Mouse (Mus musculus) 416B (cell line): ENCODE data around the gene Arhgef9.

Experiments used
- DNase-seq: peaks from one replicate; pipeline ENCODE4 v3.0.0; 2011; ENCODE audit warnings: low read depth

Arhgef9 gene

GRCm38 (mm10) chrX:95196104-95196919 is at the start of gene Arhgef9:
Gene Arhgef9, minus strand, starts transcription at chrX:95196856.
- DNase-seq = peak; percentile 23

- no peak for DNase-seq
These were observed 42.2 kb upstream of the Arhgef9 start for GRCm38 (mm10) chrX:95238896-95239295.

DNA sequence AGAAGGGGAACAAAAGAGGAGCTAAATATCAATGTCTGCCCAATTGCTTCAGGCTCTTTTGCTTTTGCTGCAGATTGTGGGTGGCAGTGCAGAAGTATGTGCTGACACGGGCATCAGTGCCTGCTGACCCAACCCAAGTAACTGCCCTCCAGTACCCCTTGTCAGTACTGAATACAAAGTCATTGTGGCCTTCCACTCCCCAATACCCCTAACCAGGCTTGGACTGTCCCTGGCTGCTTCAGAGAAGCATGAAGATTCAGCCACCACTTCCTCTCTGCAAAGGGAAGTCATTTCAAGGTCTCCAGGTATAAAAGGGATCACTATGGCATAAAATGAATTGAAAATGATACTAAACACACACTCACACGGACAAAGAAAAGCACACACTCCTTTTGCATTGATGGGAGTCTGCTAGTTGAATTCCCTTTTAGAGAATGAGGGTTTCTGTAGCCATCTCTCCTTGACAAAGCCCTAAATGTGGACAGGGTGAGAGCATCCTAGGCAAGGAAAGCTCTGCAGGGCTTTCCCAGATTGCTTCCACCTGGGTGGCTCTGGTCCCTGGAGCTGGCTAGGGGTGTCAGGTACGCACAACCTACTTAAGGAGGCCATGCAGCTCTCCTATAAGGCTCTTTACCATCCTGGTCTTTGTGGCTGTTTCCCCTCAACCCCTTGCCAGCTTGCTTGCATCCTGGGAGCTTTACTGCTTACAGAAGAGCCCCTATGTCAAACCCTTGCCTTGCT is 1.1 kb downstream of the Arhgef9 start:
- peak; percentile 26 for DNase-seq

DNA sequence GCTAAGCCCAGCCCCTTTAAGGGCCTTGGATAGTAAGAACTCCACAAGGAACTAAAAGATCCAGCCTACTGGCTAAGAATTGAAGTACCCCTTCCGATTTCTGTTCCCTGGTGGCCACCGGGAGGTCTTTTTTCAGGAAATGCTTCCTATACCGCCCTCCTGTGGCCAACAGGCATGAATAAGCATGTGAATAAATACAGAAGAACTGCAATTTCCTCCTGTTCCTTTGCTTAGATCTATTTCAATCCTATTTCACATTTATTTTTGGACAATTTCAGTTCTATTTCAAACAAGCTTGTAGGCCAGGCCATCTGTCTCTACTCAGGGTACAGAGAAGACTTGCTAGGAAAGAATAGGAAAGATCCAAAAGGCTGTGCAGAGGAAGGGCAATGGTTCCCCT is 20.7 kb downstream of the Arhgef9 start:
- peak; percentile 84 for DNase-seq

DNA sequence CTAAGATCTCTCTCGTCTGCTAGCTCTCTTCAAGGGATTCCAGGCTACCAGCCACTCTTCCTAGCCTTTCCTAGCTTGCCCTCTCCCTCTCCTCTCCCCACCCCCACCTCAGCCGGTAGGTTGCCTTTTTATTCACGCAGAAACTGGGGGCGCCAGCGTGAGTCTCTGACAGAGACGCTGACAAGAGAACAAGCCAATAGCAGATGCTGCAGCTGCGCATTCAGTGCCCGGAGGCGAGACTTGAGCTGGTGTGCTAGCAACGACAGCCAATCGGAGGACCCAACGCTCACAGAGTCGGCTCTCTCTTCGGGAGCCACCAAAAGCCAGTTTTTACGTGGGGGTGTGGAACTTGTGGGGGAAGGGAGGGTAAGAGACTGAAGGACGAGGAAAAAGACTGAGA is 30.3 kb downstream of the Arhgef9 start:
- peak; percentile 96 for DNase-seq

DNA sequence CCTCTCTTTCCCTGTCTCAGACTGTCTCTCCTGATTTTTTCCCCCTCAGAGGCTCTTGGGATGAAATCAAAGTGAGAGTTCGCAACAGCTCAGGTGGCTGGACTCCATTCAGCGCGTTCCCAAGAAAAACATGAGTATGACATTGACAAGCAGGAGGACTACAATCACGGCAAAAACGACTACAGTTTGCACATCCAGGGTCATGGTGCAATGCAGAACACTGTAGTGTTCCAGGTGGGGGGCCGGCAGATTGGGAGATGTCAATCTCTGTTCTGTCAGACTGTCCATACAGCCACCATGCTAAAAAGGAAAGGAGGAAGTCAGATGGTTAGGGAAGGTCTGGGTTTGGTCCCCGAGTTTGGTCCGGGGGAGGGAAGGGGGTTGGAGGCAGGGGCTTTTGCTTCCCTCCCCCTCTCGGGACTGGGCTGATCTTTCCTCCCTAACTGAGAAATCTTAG is 31.0 kb downstream of the Arhgef9 start:
- peak; percentile 46 for DNase-seq

DNA sequence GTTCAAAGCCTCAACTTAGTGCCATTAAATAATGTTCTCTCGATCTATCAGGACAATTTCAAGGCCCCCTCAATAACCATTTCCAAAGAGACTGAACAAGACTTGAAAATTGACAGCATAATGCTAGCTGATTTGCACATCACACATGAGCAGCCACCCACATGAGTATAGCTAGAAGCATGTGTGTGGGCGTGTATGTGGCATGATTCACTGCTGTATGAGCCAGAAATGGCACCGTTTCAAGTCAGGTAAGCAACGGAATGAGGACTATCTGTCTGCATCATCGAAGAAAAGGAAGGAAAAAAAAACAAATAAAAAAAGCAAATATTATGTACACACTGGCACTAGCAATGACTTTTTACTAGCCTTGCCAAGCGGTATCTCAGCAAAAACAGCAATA is 32.5 kb downstream of the Arhgef9 start:
- peak; percentile 70 for DNase-seq

- no peak for DNase-seq
These were observed 33.2 kb downstream of the Arhgef9 start for GRCm38 (mm10) chrX:95163452-95163851.

DNA sequence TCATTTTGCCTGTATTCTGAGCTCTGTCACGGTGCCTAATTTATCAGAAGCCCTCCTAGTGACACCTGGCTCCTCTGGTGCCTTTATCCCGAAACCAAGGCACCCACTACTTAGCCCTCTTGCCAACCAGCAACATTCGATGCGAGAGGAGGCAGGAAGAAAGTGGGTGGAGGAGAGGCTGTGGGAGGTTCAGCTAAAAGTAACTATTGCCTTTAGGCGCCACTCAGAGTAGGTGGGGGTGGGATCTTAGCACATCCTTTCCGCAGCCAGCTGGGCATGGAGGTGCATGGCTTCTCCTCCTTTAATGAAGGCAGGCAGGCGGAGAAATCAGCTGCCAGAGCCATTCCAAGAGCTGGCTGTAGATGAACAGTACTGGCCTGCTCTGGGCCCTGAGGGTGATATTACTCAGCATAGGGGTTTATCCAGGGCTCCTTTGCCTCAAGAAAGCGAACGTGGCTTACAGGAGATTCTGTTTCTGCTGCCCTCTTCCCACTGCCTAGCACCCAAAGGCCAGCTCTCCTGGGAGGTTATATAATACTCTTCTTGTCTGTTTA is 39.7 kb downstream of the Arhgef9 start:
- DNase-seq = no peak

- DNase-seq = no peak
These were observed 58.0 kb downstream of the Arhgef9 start for GRCm38 (mm10) chrX:95138636-95139035.

- no peak for DNase-seq
These were observed 63.2 kb downstream of the Arhgef9 start for GRCm38 (mm10) chrX:95133502-95133901.

DNA sequence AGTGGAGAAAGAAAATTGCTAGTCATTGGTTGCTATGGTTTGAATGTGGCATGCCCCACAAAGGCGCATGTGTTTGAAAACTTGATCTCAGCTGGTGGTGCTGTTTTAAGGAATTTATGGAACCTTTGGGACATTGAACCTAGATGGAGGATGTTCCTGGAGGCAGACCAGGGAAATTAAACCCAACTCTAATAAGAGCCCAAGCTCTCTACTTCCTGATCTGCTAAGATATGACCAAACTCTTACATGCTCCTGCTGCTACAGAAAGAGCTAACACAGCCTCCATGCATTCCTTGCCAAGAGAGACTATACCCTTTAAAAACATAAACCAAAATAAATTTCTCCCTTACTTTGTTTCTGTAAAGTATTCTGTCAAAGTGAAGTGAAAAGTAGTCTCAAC is 63.7 kb downstream of the Arhgef9 start:
- no peak for DNase-seq

GRCm38 (mm10) chrX:95131783-95132182 is 64.9 kb downstream of the Arhgef9 start:
- no peak for DNase-seq

GRCm38 (mm10) chrX:95123462-95123861 is 73.2 kb downstream of the Arhgef9 start:
- no peak for DNase-seq

DNA sequence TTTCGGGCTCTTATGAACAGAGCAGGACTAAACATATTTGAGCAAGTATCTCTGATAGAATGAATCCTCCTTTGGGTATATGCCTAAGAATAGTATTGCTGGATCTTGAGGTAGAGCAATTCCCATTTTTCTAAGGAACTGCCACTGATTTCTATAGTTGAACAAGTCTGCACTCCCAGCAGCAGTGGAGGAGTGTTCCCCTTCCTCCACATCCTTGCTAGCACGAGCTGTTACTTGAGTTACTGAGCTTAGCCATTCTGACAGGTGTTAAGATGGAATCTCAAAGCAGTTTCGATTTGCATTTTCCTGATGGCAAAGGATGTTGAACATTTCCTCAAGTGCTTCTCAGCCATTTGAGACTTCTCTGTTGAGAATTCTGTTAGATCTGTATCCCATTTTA is 92.3 kb downstream of the Arhgef9 start:
- DNase-seq = no peak

GRCm38 (mm10) chrX:95087674-95088073 is 109.0 kb downstream of the Arhgef9 start:
- peak; percentile 84 for DNase-seq

GRCm38 (mm10) chrX:95077013-95077699 is 119.5 kb downstream of the Arhgef9 start:
- peak; percentile 91 for DNase-seq

- DNase-seq = no peak
These were observed 168.7 kb downstream of the Arhgef9 start for GRCm38 (mm10) chrX:95027907-95028306.

DNA sequence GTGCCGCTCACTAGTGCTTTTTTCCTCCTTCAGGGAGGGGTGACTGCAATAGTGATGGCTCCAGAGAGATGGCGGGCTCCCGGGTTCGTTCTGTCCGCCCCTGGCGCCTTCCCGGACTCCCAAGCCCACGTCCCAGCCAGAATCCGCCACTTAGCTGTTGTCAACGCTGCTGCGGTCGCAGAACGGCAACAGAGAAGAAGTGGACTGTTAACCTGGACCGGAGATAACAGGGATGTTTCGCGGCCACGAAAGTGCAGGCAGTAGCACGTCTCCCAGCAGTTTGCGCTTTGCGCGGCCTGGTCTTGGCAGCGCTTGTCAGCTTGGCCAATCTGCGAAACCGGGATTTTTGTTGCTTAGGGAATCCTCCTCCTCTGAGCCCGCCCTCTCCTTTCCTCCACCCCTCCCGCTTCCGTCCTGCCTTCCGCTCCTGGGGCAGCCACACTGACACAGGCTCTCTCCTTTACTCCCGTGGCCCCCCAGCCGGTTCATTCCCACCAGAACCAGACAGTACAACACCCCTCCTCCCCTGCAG is 170.2 kb downstream of the Arhgef9 start, which contains the start of gene Spin4:
Gene Spin4, minus strand, starts transcription at position 322 of the 532 bp plus-strand sequence.
- DNase-seq = peak; percentile 91

GRCm38 (mm10) chrX:95025779-95026360 is 170.8 kb downstream of the Arhgef9 start:
- DNase-seq = peak; percentile 54

- peak; percentile 69 for DNase-seq
These were observed 184.6 kb downstream of the Arhgef9 start for GRCm38 (mm10) chrX:95012033-95012432.
